Mouse (Mus musculus) embryonic facial prominence, embryonic 14.5 days (tissue): ENCODE measurements at regions not wholly inside any gene's neighbourhood (a gene's known extent, or its start where the extent isn't known, plus 50 kb on each side); places are given as distances from the start of the nearest gene placed in this dataset.

ENCODE experiments used
- ATAC-seq: fragments of 200-750 bp; cut with Nextera tagmentation; 2 replicates; pipeline ENCODE4 v1.8.0; 2017; ENCODE audit warnings: low read depth, moderate number of reproducible peaks, moderate TSS enrichment
- DNase-seq: peaks from one replicate; pipeline ENCODE4 v3.0.0-alpha.2; 2015; ENCODE audit warnings: low spot score
- H3K27ac ChIP-seq: fragments of 300-500 bp; sonication (generic); replicated peaks from 2 replicates; pipeline ENCODE4 v1.5.1; 2014; ENCODE audit warnings: low read depth, mild to moderate bottlenecking, low read length, moderate library complexity
- H3K27me3 ChIP-seq: fragments of 300-500 bp; sonication (generic); replicated peaks from 2 replicates; pipeline ENCODE4 v1.6.1; 2014; ENCODE audit warnings: low read length; ENCODE audit not compliant: control insufficient read depth, insufficient read depth
- H3K36me3 ChIP-seq: fragments of 300-500 bp; sonication (generic); 2 replicates; pipeline ENCODE4 v1.6.1; 2014; ENCODE audit warnings: low read length, mixed read lengths; ENCODE audit not compliant: control insufficient read depth, insufficient read depth
- H3K4me1 ChIP-seq: fragments of 300-500 bp; sonication (generic); 2 replicates; pipeline ENCODE4 v1.6.1; 2014; ENCODE audit warnings: antibody characterized with exemption, low read length; ENCODE audit not compliant: control insufficient read depth, insufficient read depth
- H3K4me2 ChIP-seq: fragments of 300-500 bp; sonication (generic); 2 replicates; pipeline ENCODE4 v1.6.1; 2014; ENCODE audit warnings: low read depth, mild to moderate bottlenecking, low read length, moderate library complexity, mixed read lengths
- H3K4me3 ChIP-seq: fragments of 300-500 bp; sonication (generic); 2 replicates; pipeline ENCODE4 v1.5.1; 2014; ENCODE audit warnings: low read depth, mild to moderate bottlenecking, low read length
- H3K9ac ChIP-seq: fragments of 300-500 bp; sonication (generic); 2 replicates; pipeline ENCODE4 v1.6.1; 2014; ENCODE audit warnings: low read depth, mild to moderate bottlenecking, low read length, moderate library complexity, mixed read lengths
- H3K9me3 ChIP-seq: fragments of 300-500 bp; sonication (generic); 2 replicates; pipeline ENCODE4 v1.6.1; 2016; ENCODE audit warnings: low read length; ENCODE audit not compliant: control insufficient read depth
- WGBS: fragments of 180-500 bp; shearing (Covaris S2); extraction: QIAGEN DNeasy Blood & Tissue Kit; methylation state at CpG from one replicate; pipeline ENCODE4 v1.1.7; 2014; 5-methylcytosine and 5-hydroxymethylcytosine counted together

DNA sequence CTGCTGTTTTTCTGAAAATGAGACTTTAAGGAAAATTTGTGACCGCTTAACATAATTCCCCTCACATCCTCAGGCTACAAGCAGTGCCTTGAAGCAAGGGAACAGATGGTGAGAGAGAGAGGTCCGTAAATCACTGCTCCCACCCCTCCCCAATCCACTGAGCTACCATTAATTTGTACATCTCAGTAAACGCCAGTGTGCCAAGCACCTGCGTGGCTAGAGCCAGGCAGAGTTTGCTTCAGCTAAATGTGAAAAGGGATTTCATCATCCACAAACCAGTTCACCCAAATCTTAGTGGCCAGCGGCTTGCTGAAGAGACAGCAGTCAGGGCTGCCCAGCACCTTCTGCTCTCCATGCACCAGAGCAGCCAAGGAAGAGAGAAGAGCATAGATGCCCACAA, 413.5 kb downstream of the Prdm2 start:
- H3K9ac ChIP-seq: no peak overlapping the region
- no peak overlapping the region for H3K27ac ChIP-seq
- 51% methylated on average over 5 of the region's 5 CpGs for WGBS
- H3K27me3 ChIP-seq: no peaks in the 10 kb centered on the region
- DNase-seq (no peak), ATAC-seq (no peak)
- H3K4me3 ChIP-seq: no peak overlapping the region
- no peaks in the 10 kb centered on the region for H3K36me3 ChIP-seq
- H3K4me2 ChIP-seq: no peak overlapping the region
- no peaks in the 10 kb centered on the region for H3K4me1 ChIP-seq
- H3K9me3 ChIP-seq: no peaks in the 10 kb centered on the region

DNA sequence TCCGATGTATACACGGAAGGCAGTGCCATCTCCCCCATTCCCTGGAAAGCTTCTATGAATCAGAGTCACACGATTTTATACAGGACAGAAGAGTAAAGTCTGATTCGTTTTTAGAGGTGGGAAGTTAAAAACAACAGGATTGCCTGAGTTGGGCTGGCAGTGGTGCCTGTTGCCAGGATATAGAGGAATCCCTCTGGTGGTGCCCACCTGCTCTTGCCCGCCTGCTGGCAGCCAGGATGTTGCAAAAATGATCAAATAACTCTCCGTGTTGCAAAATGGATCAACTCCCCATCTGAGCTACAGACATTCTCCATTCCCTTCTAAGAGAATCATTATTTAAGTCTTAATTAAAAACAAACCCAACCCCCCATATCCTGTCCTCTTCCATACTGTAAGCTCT, 414.0 kb downstream of the Prdm2 start:
- DNase-seq: no peak
- H3K9ac ChIP-seq: no peak overlapping the region
- H3K4me2 ChIP-seq: no peak overlapping the region
- H3K27me3 ChIP-seq: no peaks in the 10 kb centered on the region
- H3K4me3 ChIP-seq: no peak overlapping the region
- H3K27ac ChIP-seq: no peak overlapping the region
- no peaks in the 10 kb centered on the region for H3K36me3 ChIP-seq
- H3K4me1 ChIP-seq: no peaks in the 10 kb centered on the region
- WGBS: 79% methylated on average over 6 of the region's 6 CpGs
- ATAC-seq: no peak
- H3K9me3 ChIP-seq: no peaks in the 10 kb centered on the region

DNA sequence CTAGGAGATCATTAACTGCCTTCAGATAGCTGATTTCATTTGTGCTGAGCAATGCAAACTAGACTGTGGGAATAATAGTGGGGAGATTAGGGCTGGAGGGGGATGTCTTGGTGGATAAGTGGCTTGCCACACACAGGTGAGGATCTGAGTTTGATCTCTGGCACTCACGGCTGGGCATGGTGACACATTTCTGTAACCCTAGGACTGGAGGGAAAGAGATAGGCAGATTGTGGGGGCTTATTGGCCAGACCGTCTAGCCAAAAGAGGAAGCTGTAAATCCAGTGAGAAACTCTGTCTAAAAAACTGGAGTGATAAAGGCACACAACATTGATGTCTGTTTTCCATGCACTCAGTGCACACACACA, 420.2 kb downstream of the Prdm2 start:
- H3K36me3 ChIP-seq: no peaks in the 10 kb centered on the region
- WGBS: 67% methylated on average over 2 of the region's 2 CpGs
- DNase-seq (no peak), ATAC-seq (no peak)
- H3K27me3 ChIP-seq: no peaks in the 10 kb centered on the region
- H3K4me1 ChIP-seq: 0 out of 2 replicates have a peak, but pooled peaks cover 6% of the 10 kb centered on the region
- H3K4me2 ChIP-seq: no peak overlapping the region
- H3K4me3 ChIP-seq: no peak overlapping the region
- H3K27ac ChIP-seq: no peak overlapping the region
- H3K9me3 ChIP-seq: no peaks in the 10 kb centered on the region
- H3K9ac ChIP-seq: no peak overlapping the region

DNA sequence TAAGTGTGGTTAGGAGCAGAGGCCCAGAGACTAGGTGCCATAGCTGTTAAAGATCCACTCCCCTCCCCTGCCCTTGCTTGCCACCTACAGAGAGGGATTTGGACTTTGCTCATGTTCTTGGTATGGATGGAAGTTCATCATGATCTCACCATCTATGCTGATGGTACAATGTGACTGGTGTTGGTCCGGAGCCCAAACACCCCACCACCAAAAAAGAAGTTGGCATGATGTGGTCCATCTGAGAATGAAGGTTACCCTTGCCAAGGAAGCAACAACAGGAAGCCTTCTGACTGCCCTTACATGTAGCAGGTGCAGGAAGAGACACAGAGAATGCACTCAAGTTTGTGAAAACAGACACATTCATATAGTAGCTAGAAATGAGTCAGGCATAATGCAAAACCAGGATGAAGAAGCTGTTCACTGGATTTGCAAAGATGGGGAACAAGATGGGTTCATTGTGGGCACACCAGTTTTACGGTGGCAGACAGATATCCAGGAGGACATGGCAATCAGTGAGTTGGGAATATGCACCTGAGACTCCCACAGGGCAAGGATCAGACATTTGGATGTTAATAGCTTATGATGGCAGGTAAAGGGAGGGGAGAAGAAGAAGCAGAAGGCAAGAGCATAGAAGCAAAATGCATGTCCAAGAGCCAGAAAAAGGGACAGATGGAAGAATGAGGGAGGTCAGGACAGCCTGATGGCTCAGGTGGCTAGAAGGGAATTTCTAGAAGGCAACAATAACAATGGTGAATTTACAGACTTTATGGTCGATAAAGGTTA, 420.8 kb downstream of the Prdm2 start:
- no peak for ATAC-seq
- Histone ChIP-seq H3K4me3 (no peak overlapping the region), H3K9me3 (no peaks in the 10 kb centered on the region), H3K27ac (no peak overlapping the region), H3K36me3 (no peaks in the 10 kb centered on the region), H3K27me3 (no peaks in the 10 kb centered on the region), H3K4me2 (no peak overlapping the region), H3K4me1 (0 out of 2 replicates have a peak, but pooled peaks cover 6% of the 10 kb centered on the region), H3K9ac (no peak overlapping the region)
- no peak for DNase-seq
- WGBS: 85% methylated on average over 3 of the region's 3 CpGs

DNA sequence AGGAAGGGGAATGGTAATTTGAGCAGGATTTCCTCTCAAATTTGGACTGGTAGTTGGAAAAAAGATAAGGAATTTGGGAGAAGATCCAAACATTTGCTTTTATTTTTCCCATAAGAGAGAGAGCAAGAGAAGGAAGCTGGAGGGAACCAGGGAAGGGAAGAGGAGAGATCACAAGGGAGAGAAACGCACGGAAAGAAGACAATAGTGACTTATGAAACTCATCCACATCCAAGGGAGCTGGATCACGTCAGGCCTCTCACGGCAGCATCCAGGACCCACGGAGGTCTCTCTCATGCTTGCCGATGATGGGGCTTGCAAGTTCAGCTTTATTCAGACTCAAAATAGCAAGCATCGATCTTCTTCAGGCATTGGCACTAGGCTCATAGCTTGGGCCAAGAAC, 423.7 kb downstream of the Prdm2 start:
- Histone ChIP-seq H3K4me3 (no peak overlapping the region), H3K27me3 (no peaks in the 10 kb centered on the region), H3K4me2 (no peak overlapping the region), H3K9ac (no peak overlapping the region), H3K36me3 (no peaks in the 10 kb centered on the region), H3K27ac (no peak overlapping the region), H3K4me1 (0 out of 2 replicates have a peak, but pooled peaks cover 6% of the 10 kb centered on the region), H3K9me3 (no peaks in the 10 kb centered on the region)
- WGBS: 71% methylated on average over 7 of the region's 7 CpGs
- DNase-seq (peak; percentile 54), ATAC-seq (no peak)

DNA sequence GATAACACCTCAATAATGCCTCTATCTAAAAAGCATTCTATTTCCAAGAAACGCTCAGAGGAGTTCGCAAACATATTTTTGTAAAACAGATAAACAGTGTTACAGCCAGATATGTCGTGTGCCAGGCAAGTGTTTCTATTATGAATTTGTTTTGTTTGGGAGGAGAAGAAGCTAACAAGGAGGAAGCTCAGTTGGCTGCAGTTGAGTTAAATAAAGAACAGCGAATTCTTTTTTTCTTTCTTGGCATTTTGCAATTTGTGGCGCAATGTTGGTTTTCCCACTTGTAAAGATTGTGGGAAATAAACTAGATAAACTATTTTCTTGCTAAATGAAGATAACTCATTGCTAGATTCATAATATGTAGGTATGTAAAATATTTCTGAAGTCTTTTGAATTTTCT, 427.4 kb downstream of the Prdm2 start:
- Histone ChIP-seq H3K4me3 (no peak overlapping the region), H3K27me3 (no peaks in the 10 kb centered on the region), H3K27ac (no peak overlapping the region), H3K4me1 (no peaks in the 10 kb centered on the region), H3K9me3 (no peaks in the 10 kb centered on the region), H3K36me3 (no peaks in the 10 kb centered on the region), H3K9ac (no peak overlapping the region), H3K4me2 (no peak overlapping the region)
- 90% methylated on average over 5 of the region's 5 CpGs for WGBS
- ATAC-seq: no peak
- DNase-seq: no peak

DNA sequence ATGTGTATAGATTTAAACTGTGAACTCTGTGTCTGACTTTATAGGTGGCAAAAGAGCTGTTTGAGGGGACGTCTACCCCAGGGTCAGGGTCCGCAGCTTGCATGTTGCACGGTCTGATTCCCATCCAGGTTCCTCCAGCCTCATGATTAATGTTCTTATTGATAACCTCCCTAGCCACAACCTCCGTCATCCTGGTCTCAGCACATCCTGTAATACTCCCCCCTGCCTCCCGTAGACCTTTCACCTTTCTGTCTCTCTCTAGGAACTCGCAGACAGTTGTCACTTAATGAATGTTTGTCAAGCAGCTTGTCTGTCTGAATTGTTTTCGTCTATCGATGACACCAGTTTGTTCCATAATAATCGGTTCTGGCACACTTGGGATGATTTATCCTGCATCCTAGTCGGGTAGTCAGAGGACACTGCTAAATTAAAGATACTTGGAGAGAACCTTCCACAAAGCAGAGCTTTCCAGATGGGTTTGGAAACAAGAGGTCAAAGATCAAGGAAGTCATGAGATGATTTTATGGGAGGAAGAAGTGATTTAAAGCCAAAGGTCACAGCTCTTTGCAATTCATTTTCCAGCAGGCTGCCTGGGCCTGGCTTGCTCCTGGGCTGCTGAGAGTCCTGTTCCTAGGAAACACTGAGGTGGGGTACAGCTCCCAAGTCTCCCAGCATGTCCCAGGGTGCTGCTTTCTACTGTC, 435.9 kb downstream of the Prdm2 start:
- DNase-seq (no peak), ATAC-seq (no peak)
- no peaks in the 10 kb centered on the region for H3K27me3 ChIP-seq
- 54% methylated on average over 10 of the region's 10 CpGs for WGBS
- H3K4me3 ChIP-seq: no peak overlapping the region
- no peak overlapping the region for H3K9ac ChIP-seq
- H3K4me1 ChIP-seq: peaks cover 16% of the 10 kb centered on the region; the same call in 1 of the 2 replicates
- no peak overlapping the region for H3K4me2 ChIP-seq
- H3K27ac ChIP-seq: no peak overlapping the region
- H3K36me3 ChIP-seq: no peaks in the 10 kb centered on the region
- H3K9me3 ChIP-seq: no peaks in the 10 kb centered on the region

DNA sequence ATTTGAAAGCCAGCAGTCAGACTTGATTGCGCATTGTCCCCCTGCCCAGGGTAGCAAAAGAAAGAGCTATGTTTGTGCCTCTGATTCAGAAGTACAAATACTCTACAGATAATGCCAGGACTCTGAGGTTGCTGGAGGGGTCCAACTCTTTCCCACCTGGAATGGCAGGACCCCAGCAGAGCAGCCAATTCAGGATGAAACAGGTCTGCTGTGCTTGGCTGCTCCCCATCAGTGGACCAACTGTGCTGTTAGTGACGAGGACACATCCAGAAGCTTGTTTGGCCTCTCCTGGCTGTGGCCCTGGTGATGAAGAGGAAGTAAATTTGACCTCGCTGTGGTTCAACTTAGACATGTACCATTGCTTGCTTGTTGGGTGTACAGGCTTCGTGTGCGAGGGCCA, 437.8 kb downstream of the Prdm2 start:
- Histone ChIP-seq H3K36me3 (no peaks in the 10 kb centered on the region), H3K27ac (no peak overlapping the region), H3K9ac (no peak overlapping the region), H3K27me3 (no peaks in the 10 kb centered on the region), H3K4me2 (no peak overlapping the region), H3K9me3 (no peaks in the 10 kb centered on the region), H3K4me1 (peaks cover 21% of the 10 kb centered on the region; the same call in 1 of the 2 replicates), H3K4me3 (no peak overlapping the region)
- ATAC-seq (no peak), DNase-seq (no peak)
- 92% methylated on average over 5 of the region's 5 CpGs for WGBS
